Mouse (Mus musculus) heart, adult 2 months (tissue): ENCODE results near the gene Tmem41a. TPM values are rescaled to one million over a fixed set of nuclear protein-coding genes. Genes with fewer than 3 reads are reported as not detected.

Source experiments
- DNase-seq, 2 experiments: peaks; one replicate each; pipeline ENCODE4 v3.0.0; 2021
- H3K27ac ChIP-seq: fragments of 200-600 bp; 2 replicates; pipeline ENCODE4 v1.8.1; 2022
- H3K27me3 ChIP-seq: fragments of 200-500 bp; 2 replicates; pipeline ENCODE4 v1.6.1; 2012; ENCODE audit warnings: mild to moderate bottlenecking, low read length, inconsistent platforms, mixed read lengths; ENCODE audit not compliant: control insufficient read depth, insufficient read depth
- H3K36me3 ChIP-seq: fragments of 200-500 bp; 2 replicates; pipeline ENCODE4 v1.6.1; 2012; ENCODE audit warnings: low read length, inconsistent platforms; ENCODE audit not compliant: control insufficient read depth, insufficient read depth
- H3K4me1 ChIP-seq: fragments of 200-500 bp; 2 replicates; pipeline ENCODE4 v1.6.1; 2011; ENCODE audit warnings: low read length; ENCODE audit not compliant: control insufficient read depth, insufficient read depth
- H3K4me3 ChIP-seq: fragments of 200-600 bp; 2 replicates; pipeline ENCODE4 v1.8.1; 2022
- H3K79me2 ChIP-seq: fragments of 200-500 bp; replicated peaks from 2 replicates; pipeline ENCODE4 v1.6.1; 2012; ENCODE audit warnings: mild to moderate bottlenecking, inconsistent platforms, low read length, moderate library complexity, mixed read lengths; ENCODE audit not compliant: control insufficient read depth, insufficient read depth
- H3K9ac ChIP-seq: fragments of 200-500 bp; 2 replicates; pipeline ENCODE4 v1.6.1; 2012; ENCODE audit warnings: low read depth, mild to moderate bottlenecking, control low read depth, inconsistent platforms, low read length, mixed read lengths
- CTCF ChIP-seq: fragments of 200-600 bp; IDR thresholded peaks from 2 replicates; pipeline ENCODE4 v1.8.1; 2022; ENCODE audit warnings: antibody characterized with exemption, mild to moderate bottlenecking, moderate library complexity
- EP300 ChIP-seq: fragments of 200-500 bp; IDR thresholded peaks from 2 replicates; pipeline ENCODE4 v1.6.1; 2011; ENCODE audit warnings: low read depth, low read length, control low read depth; ENCODE audit not compliant: insufficient read depth
- POLR2A ChIP-seq: fragments of 200-500 bp; IDR thresholded peaks from 2 replicates; pipeline ENCODE4 v1.6.1; 2011; ENCODE audit warnings: mild to moderate bottlenecking, low read depth, low read length, control low read depth; ENCODE audit not compliant: insufficient read depth
- WGBS: fragments of 180-500 bp; shearing (Covaris S2); methylation state at CpG from one replicate; pipeline ENCODE4 v1.1.7; 2018; 5-methylcytosine and 5-hydroxymethylcytosine counted together
- intact Hi-C: fragments of 180-260 bp; cut with DNase I; formaldehyde crosslinking; loops from one replicate; pipeline ENCODE4 v1.15.1; 2025
- polyA plus RNA-seq: library from polyadenylated mRNA; depleted of rRNA; stranded (reverse); fragments of >200 nt; gene quantifications from 2 replicates; pipeline ENCODE4 v1.2.3, GENCODE M21; 2012
- total RNA-seq, 2 experiments: library from RNA; stranded (reverse); gene quantifications; 2 replicates each; pipeline ENCODE4 v1.2.3; 2021

The Tmem41a gene
- total and polyA plus RNA-seq, 3 experiments: 11.8 to 16.9 (median 13.5) TPM

DNA sequence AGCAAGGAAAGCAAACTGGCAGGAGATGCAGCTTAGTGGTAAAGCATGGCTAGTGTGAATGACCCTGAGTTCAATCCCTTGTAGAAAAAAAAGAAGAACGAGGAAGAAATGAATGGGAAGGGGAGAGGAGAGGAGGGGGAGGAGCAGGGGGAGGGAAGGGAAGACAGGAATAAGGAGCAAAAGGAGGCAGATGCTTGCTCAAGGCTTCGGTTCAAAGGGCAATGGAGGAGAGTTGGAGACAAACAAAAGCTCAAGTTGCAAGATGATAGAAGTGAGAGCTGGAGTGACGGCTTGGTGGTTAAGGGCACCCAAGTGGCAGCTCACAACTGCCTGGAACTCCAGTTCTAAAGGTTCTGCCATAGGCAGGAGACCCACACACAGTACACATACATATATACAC is 38.8 kb upstream of the Tmem41a start:
- intact Hi-C loops: no loop called here
- H3K36me3 ChIP-seq: no peaks in the 10 kb centered on the region
- 53% methylated on average over 3 of the region's 3 CpGs for WGBS

DNA sequence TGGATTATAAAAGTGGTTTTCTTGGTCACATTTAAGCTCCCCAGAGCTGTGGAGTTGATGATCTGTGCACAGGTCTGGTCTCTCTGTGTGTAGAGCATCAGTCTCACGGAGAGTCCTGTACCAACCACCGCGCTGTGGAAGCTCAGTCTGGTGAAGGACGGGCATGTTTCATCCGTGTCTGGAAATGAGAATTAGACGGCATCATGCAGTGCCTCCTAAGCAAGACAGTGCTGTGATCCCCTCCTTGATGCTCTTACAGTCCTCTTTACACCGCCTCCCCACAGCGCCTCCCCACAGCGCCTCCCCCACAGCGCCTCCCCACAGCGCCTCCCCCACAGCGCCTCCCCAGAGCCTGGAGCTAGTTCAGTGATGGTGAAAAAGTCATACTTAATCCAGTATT is 36.7 kb upstream of the Tmem41a start:
- H3K4me3 ChIP-seq: no peak overlapping the region
- no peak for DNase-seq
- TF ChIP-seq CTCF (no peak), EP300 (no peak), POLR2A (no peak)
- H3K79me2 ChIP-seq: no peaks in the 10 kb centered on the region
- H3K27ac ChIP-seq: no peak overlapping the region
- H3K36me3 ChIP-seq: no peaks in the 10 kb centered on the region
- no peaks in the 10 kb centered on the region for H3K4me1 ChIP-seq
- no peaks in the 10 kb centered on the region for H3K27me3 ChIP-seq
- intact Hi-C loops: no loop called here
- 84% methylated on average over 12 of the region's 12 CpGs for whole genome bisulfite sequencing
- no peak overlapping the region for H3K9ac ChIP-seq

More for the DNA sequence above, 38.8 kb upstream of the Tmem41a start:
- H3K4me1 ChIP-seq: no peaks in the 10 kb centered on the region
- H3K79me2 ChIP-seq: no peaks in the 10 kb centered on the region
- H3K9ac ChIP-seq: no peak overlapping the region
- H3K27ac ChIP-seq: no peak overlapping the region
- no peaks in the 10 kb centered on the region for H3K27me3 ChIP-seq
- no peak for DNase-seq
- H3K4me3 ChIP-seq: no peak overlapping the region
- TF ChIP-seq CTCF (no peak), EP300 (no peak), POLR2A (no peak)

DNA sequence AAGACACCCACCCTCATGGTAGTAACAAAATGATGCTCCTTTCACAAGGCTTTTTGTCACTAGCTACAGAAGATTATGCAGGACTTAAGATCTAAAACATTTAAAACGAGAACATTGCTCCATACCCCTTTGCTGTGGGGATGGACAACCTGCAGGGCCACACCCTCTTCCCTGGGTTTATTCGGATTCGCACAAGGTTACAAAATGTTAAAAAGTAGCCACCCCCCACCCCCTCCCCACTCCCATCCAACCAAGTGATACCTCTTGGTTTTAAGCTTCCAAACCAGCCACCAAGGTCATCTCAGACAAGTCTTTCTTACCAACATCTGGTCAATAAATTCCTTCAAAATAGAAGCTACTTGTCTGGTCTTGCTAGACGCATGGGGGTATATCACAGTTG is 36.2 kb upstream of the Tmem41a start:
- no peaks in the 10 kb centered on the region for H3K36me3 ChIP-seq
- H3K27me3 ChIP-seq: no peaks in the 10 kb centered on the region
- DNase-seq: no peak
- H3K79me2 ChIP-seq: no peaks in the 10 kb centered on the region
- H3K4me3 ChIP-seq: no peak overlapping the region
- H3K27ac ChIP-seq: no peak overlapping the region
- intact Hi-C loops: no loop called here
- WGBS: 87% methylated on average over 4 of the region's 4 CpGs
- no peaks in the 10 kb centered on the region for H3K4me1 ChIP-seq
- no peak overlapping the region for H3K9ac ChIP-seq
- no peak for TF ChIP-seq EP300

DNA sequence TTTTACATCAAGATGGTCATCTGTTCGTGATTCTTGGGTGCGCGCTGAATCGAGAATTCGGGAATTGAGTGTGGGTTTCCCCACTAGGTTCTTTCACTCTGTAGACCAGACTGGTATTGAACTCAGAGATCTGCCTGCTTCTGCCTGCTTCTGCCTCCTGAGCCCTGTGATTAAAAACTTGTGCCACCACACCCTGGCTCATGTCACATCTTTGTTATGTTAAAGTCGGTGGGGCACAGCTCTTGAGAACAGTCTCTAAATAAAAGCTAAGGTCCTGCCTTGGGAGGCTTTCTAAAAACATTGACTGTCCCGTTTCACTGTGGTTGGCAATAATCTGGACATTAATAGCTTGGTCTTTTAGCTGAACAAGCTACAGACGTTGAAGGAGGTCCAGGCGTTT is 35.8 kb upstream of the Tmem41a start:
- Histone ChIP-seq H3K4me3 (no peak overlapping the region), H3K4me1 (no peaks in the 10 kb centered on the region), H3K79me2 (no peaks in the 10 kb centered on the region), H3K27ac (no peak overlapping the region), H3K36me3 (no peaks in the 10 kb centered on the region), H3K9ac (no peak overlapping the region), H3K27me3 (no peaks in the 10 kb centered on the region)
- intact Hi-C loops: no loop called here
- 93% methylated on average over 9 of the region's 9 CpGs for WGBS
- DNase-seq: no peak
- TF ChIP-seq CTCF (no peak), EP300 (no peak), POLR2A (no peak)

DNA sequence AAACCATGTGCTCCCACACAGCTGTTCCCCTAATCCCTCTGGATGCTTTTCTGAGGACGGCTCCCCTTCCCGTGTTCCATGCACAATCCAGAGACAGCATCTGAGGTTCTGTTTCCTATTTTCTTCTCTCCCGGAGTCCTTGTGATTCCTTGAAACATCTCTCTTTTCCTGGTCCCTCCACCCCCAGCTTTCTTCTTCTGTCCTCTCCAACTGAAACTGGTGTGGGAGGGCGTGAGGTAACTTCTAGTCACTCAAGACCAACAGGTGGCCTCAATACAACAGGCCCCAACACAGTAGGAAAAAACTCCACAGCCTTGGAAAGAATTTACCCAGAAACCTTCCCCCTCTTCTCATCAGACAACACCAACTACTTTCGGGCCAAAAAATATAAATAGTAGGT is 30.0 kb upstream of the Tmem41a start:
- 68% methylated on average over 5 of the region's 5 CpGs for WGBS
- no peak for TF ChIP-seq POLR2A
- no peak for TF ChIP-seq CTCF
- no peak for TF ChIP-seq EP300
- Histone ChIP-seq H3K36me3 (no peaks in the 10 kb centered on the region), H3K4me1 (no peaks in the 10 kb centered on the region), H3K9ac (no peak overlapping the region), H3K4me3 (no peak overlapping the region), H3K79me2 (no peaks in the 10 kb centered on the region), H3K27ac (no peak overlapping the region), H3K27me3 (no peaks in the 10 kb centered on the region)
- intact Hi-C loops: no loop called here
- no peak for DNase-seq

DNA sequence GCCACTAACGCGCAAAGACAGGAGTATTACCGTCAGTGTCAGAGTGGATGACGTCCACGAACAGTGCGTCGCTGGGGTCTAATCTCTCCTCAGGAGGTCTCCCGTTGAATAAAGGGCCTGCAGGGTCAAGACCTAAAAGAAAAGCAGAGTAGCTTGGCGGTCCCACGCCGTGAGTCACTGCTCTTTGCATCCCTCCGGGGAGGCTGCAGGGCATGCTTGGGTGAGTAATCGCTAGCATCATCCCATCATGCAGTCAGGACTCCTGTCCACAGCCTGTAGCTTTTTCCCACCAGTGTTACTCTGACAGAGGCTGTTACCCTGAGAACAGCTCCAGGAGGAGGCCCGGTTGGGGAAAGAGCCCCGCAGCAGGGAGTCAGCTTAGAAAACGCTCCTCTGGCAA is 28.9 kb upstream of the Tmem41a start:
- intact Hi-C loops: no loop called here
- H3K79me2 ChIP-seq: no peaks in the 10 kb centered on the region
- H3K27me3 ChIP-seq: no peaks in the 10 kb centered on the region
- TF ChIP-seq POLR2A (no peak), EP300 (no peak), CTCF (no peak)
- WGBS: 11% methylated on average over 16 of the region's 16 CpGs
- H3K9ac ChIP-seq: no peak overlapping the region
- no peaks in the 10 kb centered on the region for H3K4me1 ChIP-seq
- H3K36me3 ChIP-seq: no peaks in the 10 kb centered on the region
- no peak overlapping the region for H3K27ac ChIP-seq
- no peak overlapping the region for H3K4me3 ChIP-seq
- no peak for DNase-seq

DNA sequence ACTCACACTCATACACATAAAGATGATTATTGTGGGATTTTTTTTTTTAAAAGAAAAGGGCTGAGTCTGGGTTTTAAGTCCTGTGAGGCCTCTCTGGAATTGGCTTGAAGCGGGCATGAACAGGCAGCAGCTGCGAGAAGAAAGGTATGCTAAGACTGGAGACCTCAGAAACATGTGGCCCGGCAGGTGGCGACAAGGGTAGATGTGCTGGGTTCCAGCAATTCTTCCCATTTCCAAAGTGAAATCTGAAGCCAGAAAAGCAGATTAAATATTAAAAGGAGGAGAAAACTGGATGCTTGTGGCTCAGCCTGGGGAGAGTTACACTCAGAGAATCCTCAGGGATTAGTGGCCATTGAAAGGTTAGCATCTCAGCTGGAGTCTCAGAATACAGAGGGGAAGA is 24.1 kb upstream of the Tmem41a start:
- Histone ChIP-seq H3K27me3 (no peaks in the 10 kb centered on the region), H3K36me3 (no peaks in the 10 kb centered on the region), H3K27ac (no peak overlapping the region), H3K4me3 (no peak overlapping the region), H3K9ac (no peak overlapping the region), H3K4me1 (no peaks in the 10 kb centered on the region), H3K79me2 (no peaks in the 10 kb centered on the region)
- intact Hi-C loops: no loop called here
- no peak for DNase-seq
- WGBS: 75% methylated on average over 4 of the region's 4 CpGs
- TF ChIP-seq EP300 (no peak), POLR2A (no peak), CTCF (no peak)
